Mouse (Mus musculus): ENCODE results near the gene Gtf3c5.

DNA sequence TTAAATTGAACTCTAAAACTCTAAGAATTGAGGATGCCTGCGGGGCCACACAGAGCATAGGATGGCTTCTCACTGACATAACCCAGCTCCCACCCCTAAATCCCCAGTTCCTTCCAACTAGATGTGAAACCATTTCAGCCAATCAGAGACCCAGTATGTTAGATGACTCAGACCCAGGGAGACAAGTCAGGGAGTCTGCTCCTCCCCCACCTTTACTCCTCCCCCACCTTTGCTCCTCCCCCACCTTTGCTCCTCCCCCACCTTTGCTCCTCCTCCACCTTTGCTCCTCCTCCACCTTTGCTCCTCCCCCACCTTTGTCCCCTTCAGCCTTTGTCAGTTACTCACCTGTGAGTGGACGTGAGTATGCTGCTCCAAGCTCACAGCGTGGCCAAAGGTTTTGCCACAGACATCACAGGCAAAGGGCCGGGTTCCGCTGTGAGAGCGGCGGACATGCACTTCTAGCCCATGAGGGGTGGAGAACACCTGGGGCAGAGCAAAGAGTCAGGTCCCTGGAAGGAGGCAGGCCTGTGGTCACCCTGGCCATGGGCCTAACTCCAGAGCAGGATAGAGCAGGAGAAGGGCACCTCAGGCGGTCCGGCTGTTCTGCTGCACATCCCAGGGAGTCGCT, 29.0 kb upstream of the Gtf3c5 start:
- no peak for TF ChIP-seq CTCF (IDR thresholded peaks at IDR 0.05; ENCODE audit: extremely low read depth, insufficient read length, insufficient replicate concordance, low read depth, low read length)
- no peak for TF ChIP-seq POLR2A (IDR thresholded peaks at IDR 0.05; ENCODE audit: low read depth, low read length)

All from small intestine, adult 2 months (tissue).